Mouse (Mus musculus) intestine, embryonic 14.5 days (tissue): ENCODE data around the gene Jak1. TPM values are rescaled to one million over a fixed set of nuclear protein-coding genes. Genes with fewer than 3 reads are reported as not detected.

Source experiments
- ATAC-seq: fragments of 200-750 bp; cut with Nextera tagmentation; replicated peaks from 2 replicates; pipeline ENCODE4 v1.8.0; 2017; ENCODE audit warnings: low read depth, moderate number of reproducible peaks, moderate TSS enrichment, moderate library complexity; ENCODE audit not compliant: low FRiP score, low TSS enrichment
- DNase-seq: peaks from one replicate; pipeline ENCODE4 v3.0.0-alpha.2; 2018; ENCODE audit warnings: low spot score
- H3K27ac ChIP-seq: fragments of 300-500 bp; sonication (generic); 2 replicates; pipeline ENCODE4 v1.5.1; 2014; ENCODE audit warnings: low read depth, mild to moderate bottlenecking, control low read depth
- H3K27me3 ChIP-seq: fragments of 300-500 bp; sonication (generic); replicated peaks from 2 replicates; pipeline ENCODE4 v1.6.1; 2014; ENCODE audit warnings: low read length, control low read depth; ENCODE audit not compliant: control insufficient read depth, insufficient read depth
- H3K36me3 ChIP-seq: fragments of 300-500 bp; sonication (generic); 2 replicates; pipeline ENCODE4 v1.6.1; 2014; ENCODE audit warnings: low read length, control low read depth; ENCODE audit not compliant: control insufficient read depth, insufficient read depth
- H3K4me1 ChIP-seq: fragments of 300-500 bp; sonication (generic); replicated peaks from 2 replicates; pipeline ENCODE4 v1.6.1; 2014; ENCODE audit warnings: low read length, control low read depth, mixed read lengths; ENCODE audit not compliant: control insufficient read depth, insufficient read depth
- H3K4me2 ChIP-seq: fragments of 300-500 bp; sonication (generic); 2 replicates; pipeline ENCODE4 v1.6.1; 2014; ENCODE audit warnings: low read length
- H3K4me3 ChIP-seq: fragments of 300-500 bp; sonication (generic); 2 replicates; pipeline ENCODE4 v1.5.1; 2014; ENCODE audit warnings: low read depth, low read length, control low read depth, mixed read lengths
- H3K9ac ChIP-seq: fragments of 300-500 bp; sonication (generic); 2 replicates; pipeline ENCODE4 v1.6.1; 2014; ENCODE audit warnings: mild to moderate bottlenecking, low read length
- H3K9me3 ChIP-seq: fragments of 300-500 bp; sonication (generic); 2 replicates; pipeline ENCODE4 v1.6.1; 2016; ENCODE audit warnings: low read length, control low read depth; ENCODE audit not compliant: control insufficient read depth
- WGBS: fragments of 180-500 bp; shearing (Covaris S2); extraction: QIAGEN DNeasy Blood & Tissue Kit; methylation state at CpG from one replicate; pipeline ENCODE4 v1.1.7; 2014; 5-methylcytosine and 5-hydroxymethylcytosine counted together
- polyA plus RNA-seq: library from polyadenylated mRNA; unstranded; fragments of >200 nt; fragmentation: Nextera tagmentation; extraction: Ambion mirVana; gene quantifications from 2 replicates; pipeline ENCODE4 v1.2.1, GENCODE M21; 2014

The Jak1 gene
- polyA plus RNA-seq, 1 experiment from 2014 or later: 83.2 TPM

GRCm38 (mm10) chr4:101217026-101217540 lies 48.0 kb downstream of the Jak1 start:
- H3K9ac ChIP-seq: no peak overlapping the region
- WGBS: 77% methylated on average over 2 of the region's 2 CpGs
- peaks cover 3% of the 10 kb centered on the region; the same call in 1 of the 2 replicates for H3K4me1 ChIP-seq
- no peaks in the 10 kb centered on the region for H3K27me3 ChIP-seq
- H3K4me2 ChIP-seq: no peak overlapping the region
- no peak for DNase-seq
- no peak for ATAC-seq
- no peaks in the 10 kb centered on the region for H3K36me3 ChIP-seq
- H3K4me3 ChIP-seq: no peak overlapping the region
- H3K9me3 ChIP-seq: no peaks in the 10 kb centered on the region
- H3K27ac ChIP-seq: no peak overlapping the region

- no peak overlapping the region for H3K4me3 ChIP-seq
- no peaks in the 10 kb centered on the region for H3K27me3 ChIP-seq
- H3K9me3 ChIP-seq: no peaks in the 10 kb centered on the region
- H3K9ac ChIP-seq: no peak overlapping the region
- H3K27ac ChIP-seq: no peak overlapping the region
- H3K4me1 ChIP-seq: peaks cover 3% of the 10 kb centered on the region; the same call in 1 of the 2 replicates
- H3K36me3 ChIP-seq: no peaks in the 10 kb centered on the region
- DNase-seq: no peak
- ATAC-seq: no peak
- WGBS: 94% methylated on average over 4 of the region's 4 CpGs
- H3K4me2 ChIP-seq: no peak overlapping the region
Observed at GRCm38 (mm10) chr4:101216286-101216685, 48.8 kb downstream of the Jak1 start.

- H3K4me1 ChIP-seq: peaks cover 3% of the 10 kb centered on the region; the same call in 1 of the 2 replicates
- no peak for ATAC-seq
- no peaks in the 10 kb centered on the region for H3K27me3 ChIP-seq
- WGBS: 85% methylated on average over 2 of the region's 2 CpGs
- H3K4me3 ChIP-seq: no peak overlapping the region
- H3K9ac ChIP-seq: no peak overlapping the region
- no peak overlapping the region for H3K27ac ChIP-seq
- no peak overlapping the region for H3K4me2 ChIP-seq
- DNase-seq: no peak
- H3K9me3 ChIP-seq: no peaks in the 10 kb centered on the region
- H3K36me3 ChIP-seq: no peaks in the 10 kb centered on the region
Observed at GRCm38 (mm10) chr4:101213477-101213876, 51.6 kb downstream of the Jak1 start.

GRCm38 (mm10) chr4:101207492-101207891 lies 57.6 kb downstream of the Jak1 start:
- Histone ChIP-seq H3K27ac (no peak overlapping the region), H3K4me1 (no peaks in the 10 kb centered on the region), H3K36me3 (no peaks in the 10 kb centered on the region), H3K9ac (no peak overlapping the region), H3K4me2 (no peak overlapping the region), H3K4me3 (no peak overlapping the region), H3K27me3 (no peaks in the 10 kb centered on the region), H3K9me3 (no peaks in the 10 kb centered on the region)
- DNase-seq (no peak), ATAC-seq (no peak)
- 76% methylated on average over 2 of the region's 2 CpGs for WGBS

- H3K36me3 ChIP-seq: no peaks in the 10 kb centered on the region
- 82% methylated on average over 1 of the region's 1 CpGs for WGBS
Observed at GRCm38 (mm10) chr4:101203518-101203917, 61.6 kb downstream of the Jak1 start.

GRCm38 (mm10) chr4:101202626-101203025 lies 62.5 kb downstream of the Jak1 start:
- Histone ChIP-seq H3K9me3 (no peaks in the 10 kb centered on the region), H3K36me3 (no peaks in the 10 kb centered on the region), H3K9ac (no peak overlapping the region), H3K4me3 (no peak overlapping the region), H3K27ac (no peak overlapping the region), H3K4me2 (no peak overlapping the region), H3K4me1 (peaks cover 14% of the 10 kb centered on the region), H3K27me3 (no peaks in the 10 kb centered on the region)
- ATAC-seq (0 out of 2 replicates have a peak, but pooled peaks have one; percentile 50), DNase-seq (no peak)
- 83% methylated on average over 10 of the region's 10 CpGs for WGBS

More at GRCm38 (mm10) chr4:101203518-101203917, 61.6 kb downstream of the Jak1 start:
- Histone ChIP-seq H3K27me3 (no peaks in the 10 kb centered on the region), H3K4me2 (no peak overlapping the region), H3K9me3 (no peaks in the 10 kb centered on the region), H3K9ac (no peak overlapping the region), H3K4me1 (peaks cover 5% of the 10 kb centered on the region; the same call in 1 of the 2 replicates), H3K27ac (no peak overlapping the region), H3K4me3 (no peak overlapping the region)
- DNase-seq: no peak
- ATAC-seq: no peak

GRCm38 (mm10) chr4:101199433-101200081 lies 65.5 kb downstream of the Jak1 start:
- no peaks in the 10 kb centered on the region for H3K9me3 ChIP-seq
- H3K4me3 ChIP-seq: no peak overlapping the region
- 94% methylated on average over 8 of the region's 8 CpGs for WGBS
- no peaks in the 10 kb centered on the region for H3K36me3 ChIP-seq
- H3K27ac ChIP-seq: no peak overlapping the region
- H3K4me1 ChIP-seq: peaks cover 19% of the 10 kb centered on the region
- no peak overlapping the region for H3K9ac ChIP-seq
- H3K27me3 ChIP-seq: no peaks in the 10 kb centered on the region
- DNase-seq (no peak), ATAC-seq (no peak)
- no peak overlapping the region for H3K4me2 ChIP-seq

- ATAC-seq (no peak), DNase-seq (no peak)
- Histone ChIP-seq H3K9me3 (no peaks in the 10 kb centered on the region), H3K4me1 (peaks cover 19% of the 10 kb centered on the region), H3K27me3 (no peaks in the 10 kb centered on the region), H3K4me3 (no peak overlapping the region), H3K4me2 (no peak overlapping the region), H3K36me3 (no peaks in the 10 kb centered on the region), H3K27ac (no peak overlapping the region), H3K9ac (no peak overlapping the region)
- 27% methylated on average over 2 of the region's 2 CpGs for WGBS
Observed at GRCm38 (mm10) chr4:101198333-101198732, 66.7 kb downstream of the Jak1 start.
